Comparison of ENCODE assay signal across 11 mouse cellular contexts in genomic region chr7:112241211-112241944, GRCm38 (mm10). TPM values are rescaled to one million over a fixed set of nuclear protein-coding genes. Genes with fewer than 3 reads are reported as not detected.
DNase-seq lines count a peak whose midpoint lies in the region; ATAC-seq lines count a peak whose summit lies in the region.
"Had no signal": no experiment of that assay in that cellular context is flagged by ENCODE, and none has a peak within 500 bp of the region (broad histone marks: within the 10 kb centered on the region; RNA-seq: fewer than 3 reads in every experiment).

No protein-coding gene starts in this region.

- H3K4me1 ChIP-seq in heart, embryonic 16.5 days (ENCODE audit: control insufficient read depth, insufficient read depth, low read length): peaks cover 74% of the 10 kb centered on the region
- H3K4me1 ChIP-seq in liver, embryonic 11.5 days (replicated peaks; ENCODE audit: control insufficient read depth, insufficient read depth, low read length): 0 out of 2 replicates have a peak, but pooled peaks cover 2% of the 10 kb centered on the region

- peaks cover 54% of the 10 kb centered on the region for H3K36me3 ChIP-seq in heart, embryonic 16.5 days (ENCODE audit: control insufficient read depth, insufficient read depth)
- 0 out of 2 replicates have a peak, but pooled peaks cover 4% of the 10 kb centered on the region for H3K36me3 ChIP-seq in liver, embryonic 11.5 days (ENCODE audit: control insufficient read depth, insufficient read depth, low read length)

- no peaks in the 10 kb centered on the region for H3K9me3 ChIP-seq in heart, embryonic 16.5 days (replicated peaks; ENCODE audit: control insufficient read depth, low read length)
- H3K9me3 ChIP-seq in liver, embryonic 11.5 days (ENCODE audit: control insufficient read depth, low read length): no peaks in the 10 kb centered on the region

- no peaks in the 10 kb centered on the region for H3K27me3 ChIP-seq in heart, embryonic 16.5 days (ENCODE audit: control insufficient read depth, insufficient read depth, low read length)
- H3K27me3 ChIP-seq in liver, embryonic 11.5 days (replicated peaks; ENCODE audit: control insufficient read depth, insufficient read depth, low read length): no peaks in the 10 kb centered on the region

- H3K4me3 ChIP-seq in heart, embryonic 16.5 days (ENCODE audit: low read length): no peak overlapping the region
- no peak overlapping the region for H3K4me3 ChIP-seq in liver, embryonic 11.5 days (ENCODE audit: low read depth, low read length)

- peak overlapping the region; percentile 14; the same call in 1 of the 2 replicates for H3K9ac ChIP-seq in heart, embryonic 16.5 days (ENCODE audit: low read length)
- H3K9ac ChIP-seq in liver, embryonic 11.5 days (ENCODE audit: low read depth, low read length): no peak overlapping the region

- no peak for DNase-seq in heart, adult 11 months
- DNase-seq in brain, adult 2 months (ENCODE audit: low read depth, low spot score): peak; percentile 93
- peak; percentile 76 for DNase-seq in cerebellum, adult 11-12 months
- peak; percentile 87 for DNase-seq in layer of hippocampus, adult 9-11 months
- DNase-seq in liver, embryonic 11.5 days (ENCODE audit: low spot score): no peak
- no peak for DNase-seq in adipocyte (ENCODE audit: low spot score)
- DNase-seq in thymus, postnatal 25 days: no peak
- DNase-seq: kidney, adult 18-20 months; lung, postnatal 14 days had no signal

- no peak for ATAC-seq in heart, embryonic 16.5 days (replicated peaks; ENCODE audit: extremely low read depth, insufficient read depth, low FRiP score)
- no peak for ATAC-seq in liver, embryonic 11.5 days (replicated peaks; ENCODE audit: low FRiP score)
- ATAC-seq: activated CD4-positive, CD25-positive, alpha-beta regulatory T cell, adult 4 months had no signal

- H3K4me2 ChIP-seq in heart, embryonic 16.5 days (ENCODE audit: low read depth, low read length): no peak overlapping the region
- H3K4me2 ChIP-seq in liver, embryonic 11.5 days: no peak overlapping the region

- 59% methylated on average over 8 of the region's 8 CpGs for WGBS in heart, embryonic 16.5 days
- 64% methylated on average over 8 of the region's 8 CpGs for WGBS in liver, embryonic 11.5 days

- H3K27ac ChIP-seq in heart, embryonic 16.5 days (ENCODE audit: low read length): peak overlapping the region; percentile 31
- no peak overlapping the region for H3K27ac ChIP-seq in liver, embryonic 11.5 days (ENCODE audit: low read depth, low read length)

RNA-seq across cellular contexts. Expression of gene Mical2, which starts 15.7 kb away (rescaled TPM):
- polyA plus RNA-seq in heart, embryonic 16.5 days (2015; fragmentation: Nextera tagmentation; extraction: Ambion mirVana): 128 and 145 TPM in 2 replicates
- 7.2 and 9.3 TPM in 2 replicates for polyA plus RNA-seq in liver, embryonic 11.5 days (2014; fragmentation: Nextera tagmentation; extraction: Ambion mirVana)

Comparison
In these comparisons a context has a peak if more than half of its experiments do, and no peak if none do; other contexts are left out.
1. DNase-seq: peak in brain, adult 2 months (single experiment), cerebellum, adult 11-12 months (single experiment) and layer of hippocampus, adult 9-11 months (single experiment); none in heart, adult 11 months (single experiment), liver, embryonic 11.5 days (single experiment), adipocyte (single experiment) and thymus, postnatal 25 days (single experiment).
2. RNA of gene Mical2, which starts 15.7 kb away (polyA plus RNA-seq): 128 to 145 TPM in heart, embryonic 16.5 days; 7.2 to 9.3 TPM in liver, embryonic 11.5 days; every median in the first group is over 10 times any median in the second.